Mouse (Mus musculus) E14TG2a.4 (cell line): ENCODE measurements around the gene Eef1akmt2.

ENCODE experiments used
- H3K27me3 ChIP-seq: 2 replicates; pipeline ENCODE4 v1.6.1; 2014; ENCODE audit warnings: low read length, control low read depth; ENCODE audit not compliant: insufficient read depth
- H3K36me3 ChIP-seq: 2 replicates; pipeline ENCODE4 v1.6.1; 2014; ENCODE audit warnings: low read length, control low read depth; ENCODE audit not compliant: insufficient read depth
- H3K4me1 ChIP-seq: replicated peaks from 2 replicates; pipeline ENCODE4 v1.6.1; 2014; ENCODE audit warnings: low read depth, low read length, control low read depth
- H3K4me3 ChIP-seq: replicated peaks from 2 replicates; pipeline ENCODE4 v1.5.1; 2014; ENCODE audit warnings: mild to moderate bottlenecking, low read length
- H3K9me3 ChIP-seq: 2 replicates; pipeline ENCODE4 v1.6.1; 2014; ENCODE audit warnings: low read length, control low read depth
- CTCF ChIP-seq: conservative IDR thresholded peaks from 2 replicates; pipeline ENCODE4 v1.5.1; 2014; ENCODE audit warnings: low read length
- NANOG ChIP-seq: IDR thresholded peaks from 2 replicates; pipeline ENCODE4 v1.6.1; 2014; ENCODE audit warnings: borderline replicate concordance, low read length, mixed read lengths
- POU5F1 ChIP-seq: IDR thresholded peaks from 2 replicates; pipeline ENCODE4 v1.6.1; 2014; ENCODE audit warnings: low read length, borderline replicate concordance

Gene Eef1akmt2

DNA sequence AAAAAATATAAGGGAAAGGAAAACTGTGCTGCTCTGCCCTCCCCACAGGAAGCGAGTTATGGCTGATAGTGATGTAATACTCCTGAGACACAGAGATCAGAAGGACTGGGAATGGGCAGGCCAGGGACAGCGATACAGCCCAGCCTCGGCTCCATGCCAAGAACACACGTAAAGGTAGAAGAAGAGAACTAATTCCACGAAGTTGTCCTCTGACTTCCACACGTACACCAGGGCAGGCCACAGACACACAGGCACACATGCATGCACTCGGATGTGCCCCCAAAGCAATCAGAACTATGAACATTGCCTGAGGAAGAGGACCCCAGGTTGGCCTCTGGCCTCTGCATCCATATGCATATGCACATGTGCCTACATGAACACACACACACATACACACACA lies 48.0 kb downstream of the Eef1akmt2 start:
- TF ChIP-seq NANOG = no peak
- no peak for TF ChIP-seq CTCF
- no peak for TF ChIP-seq POU5F1
- peaks cover 91% of the 10 kb centered on the region for H3K4me1 ChIP-seq
- no peak overlapping the region for H3K4me3 ChIP-seq
- H3K27me3 ChIP-seq = no peaks in the 10 kb centered on the region; the same call in 1 of the 2 replicates
- 0 out of 2 replicates have a peak, but pooled peaks cover 12% of the 10 kb centered on the region for H3K36me3 ChIP-seq
- no peaks in the 10 kb centered on the region for H3K9me3 ChIP-seq

- H3K27me3 ChIP-seq = no peaks in the 10 kb centered on the region; the same call in 1 of the 2 replicates
- H3K4me3 ChIP-seq = no peak overlapping the region
- H3K9me3 ChIP-seq = no peaks in the 10 kb centered on the region
- 0 out of 2 replicates have a peak, but pooled peaks cover 12% of the 10 kb centered on the region for H3K36me3 ChIP-seq
- peaks cover 89% of the 10 kb centered on the region for H3K4me1 ChIP-seq
- TF ChIP-seq CTCF (no peak), POU5F1 (no peak), NANOG (no peak)
These were observed 48.5 kb downstream of the Eef1akmt2 start for GRCm38 (mm10) chr7:132803962-132804361.

GRCm38 (mm10) chr7:132803336-132803735 lies 49.1 kb downstream of the Eef1akmt2 start:
- Histone ChIP-seq H3K4me1 (peaks cover 82% of the 10 kb centered on the region), H3K9me3 (no peaks in the 10 kb centered on the region), H3K36me3 (0 out of 2 replicates have a peak, but pooled peaks cover 12% of the 10 kb centered on the region), H3K27me3 (no peaks in the 10 kb centered on the region; the same call in 1 of the 2 replicates), H3K4me3 (no peak overlapping the region)
- TF ChIP-seq CTCF = no peak
- TF ChIP-seq NANOG = no peak
- TF ChIP-seq POU5F1 = no peak

DNA sequence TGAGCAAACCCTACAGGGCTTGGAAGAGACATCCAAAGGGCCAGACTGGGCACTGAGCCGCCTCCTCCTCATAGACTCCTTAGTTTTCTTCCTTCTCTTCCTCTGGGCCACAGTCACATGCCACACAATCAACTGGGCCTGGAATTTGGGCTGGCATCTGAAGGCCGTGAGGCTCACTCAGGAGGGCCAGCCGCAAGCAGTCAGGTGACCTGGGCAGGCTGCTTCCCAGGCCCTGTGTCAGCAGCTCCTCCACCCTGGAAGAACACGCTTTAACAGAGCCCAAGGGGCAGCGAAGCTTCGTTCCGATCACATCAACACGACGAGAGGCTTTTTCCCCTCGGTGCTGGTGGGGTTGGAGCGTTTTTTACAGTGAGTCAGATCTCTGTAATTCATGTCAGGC lies 49.8 kb downstream of the Eef1akmt2 start:
- H3K4me3 ChIP-seq = no peak overlapping the region
- TF ChIP-seq POU5F1 (no peak), NANOG (no peak), CTCF (no peak)
- peaks cover 76% of the 10 kb centered on the region for H3K4me1 ChIP-seq
- no peaks in the 10 kb centered on the region; the same call in 1 of the 2 replicates for H3K27me3 ChIP-seq
- no peaks in the 10 kb centered on the region for H3K9me3 ChIP-seq
- H3K36me3 ChIP-seq = peaks cover 12% of the 10 kb centered on the region; the same call in 1 of the 2 replicates

DNA sequence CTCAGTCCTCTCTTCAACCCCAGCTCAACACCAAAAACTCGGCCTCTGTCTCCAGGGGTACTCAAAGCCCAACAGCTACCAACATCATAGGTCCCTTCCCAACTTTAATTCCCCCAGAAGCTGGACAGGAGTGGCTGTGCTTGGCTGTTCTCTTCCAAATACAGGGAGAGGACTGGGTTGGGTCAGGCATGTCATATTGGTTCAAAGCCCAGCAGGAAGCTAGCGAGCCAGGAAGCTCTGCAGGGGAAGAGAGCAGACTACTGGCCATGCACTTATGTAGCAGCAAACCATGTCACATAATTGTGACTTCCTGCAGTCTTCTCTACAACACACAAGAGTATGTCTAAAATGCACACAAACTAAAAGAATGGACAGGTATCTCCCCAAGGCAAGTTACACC lies 50.4 kb downstream of the Eef1akmt2 start:
- Histone ChIP-seq H3K4me3 (no peak overlapping the region), H3K9me3 (no peaks in the 10 kb centered on the region), H3K36me3 (peaks cover 12% of the 10 kb centered on the region; the same call in 1 of the 2 replicates), H3K4me1 (peaks cover 70% of the 10 kb centered on the region), H3K27me3 (no peaks in the 10 kb centered on the region; the same call in 1 of the 2 replicates)
- TF ChIP-seq POU5F1 (no peak), CTCF (no peak)

DNA sequence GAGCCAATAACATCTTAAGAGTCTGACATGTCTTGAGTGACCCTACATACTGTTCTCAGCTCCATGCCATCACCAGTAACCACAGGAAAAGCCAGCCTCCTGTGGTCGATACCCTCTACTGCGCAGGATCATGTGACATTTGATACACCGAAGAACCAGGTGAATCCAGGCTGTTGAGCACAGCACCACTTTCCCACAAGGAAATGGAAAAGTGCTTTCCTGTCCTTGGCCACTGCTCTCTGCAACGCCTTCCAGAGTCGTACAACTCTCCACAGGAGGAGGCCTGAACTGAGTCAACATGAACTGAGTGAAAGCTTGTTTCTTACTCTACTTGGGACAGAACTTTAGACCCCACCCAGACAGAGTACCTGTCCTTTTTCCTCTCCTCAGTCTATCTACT lies 51.0 kb downstream of the Eef1akmt2 start:
- H3K4me1 ChIP-seq = peaks cover 64% of the 10 kb centered on the region
- H3K9me3 ChIP-seq = no peaks in the 10 kb centered on the region
- no peak overlapping the region for H3K4me3 ChIP-seq
- H3K27me3 ChIP-seq = no peaks in the 10 kb centered on the region; the same call in 1 of the 2 replicates
- no peak for TF ChIP-seq POU5F1
- no peak for TF ChIP-seq NANOG
- no peak for TF ChIP-seq CTCF
- peaks cover 12% of the 10 kb centered on the region; the same call in 1 of the 2 replicates for H3K36me3 ChIP-seq

- Histone ChIP-seq H3K27me3 (no peaks in the 10 kb centered on the region; the same call in 1 of the 2 replicates), H3K4me1 (peaks cover 58% of the 10 kb centered on the region), H3K36me3 (peaks cover 12% of the 10 kb centered on the region; the same call in 1 of the 2 replicates), H3K4me3 (no peak overlapping the region), H3K9me3 (no peaks in the 10 kb centered on the region)
- TF ChIP-seq NANOG = no peak
- TF ChIP-seq POU5F1 = no peak
- TF ChIP-seq CTCF = no peak
These were observed 51.6 kb downstream of the Eef1akmt2 start for GRCm38 (mm10) chr7:132800868-132801267.

- H3K4me3 ChIP-seq = no peak overlapping the region
- H3K27me3 ChIP-seq = 0 out of 2 replicates have a peak, but pooled peaks cover under 1% of the 10 kb centered on the region
- H3K36me3 ChIP-seq = peaks cover 8% of the 10 kb centered on the region; the same call in 1 of the 2 replicates
- TF ChIP-seq POU5F1 (no peak), NANOG (no peak), CTCF (no peak)
- peaks cover 52% of the 10 kb centered on the region for H3K4me1 ChIP-seq
- no peaks in the 10 kb centered on the region for H3K9me3 ChIP-seq
These were observed 53.1 kb downstream of the Eef1akmt2 start for GRCm38 (mm10) chr7:132799119-132800016.
